Mouse (Mus musculus) lung, postnatal 0 days (tissue): ENCODE measurements around the gene Tpgs1.

Source experiments
- CTCF ChIP-seq: IDR thresholded peaks from 2 replicates; pipeline ENCODE4 v1.5.1; 2016; ENCODE audit warnings: antibody characterized with exemption, mild to moderate bottlenecking
- EP300 ChIP-seq: IDR thresholded peaks from 2 replicates; pipeline ENCODE4 v1.6.1; 2016; ENCODE audit warnings: antibody characterized with exemption, mild to moderate bottlenecking, control low read depth

DNA sequence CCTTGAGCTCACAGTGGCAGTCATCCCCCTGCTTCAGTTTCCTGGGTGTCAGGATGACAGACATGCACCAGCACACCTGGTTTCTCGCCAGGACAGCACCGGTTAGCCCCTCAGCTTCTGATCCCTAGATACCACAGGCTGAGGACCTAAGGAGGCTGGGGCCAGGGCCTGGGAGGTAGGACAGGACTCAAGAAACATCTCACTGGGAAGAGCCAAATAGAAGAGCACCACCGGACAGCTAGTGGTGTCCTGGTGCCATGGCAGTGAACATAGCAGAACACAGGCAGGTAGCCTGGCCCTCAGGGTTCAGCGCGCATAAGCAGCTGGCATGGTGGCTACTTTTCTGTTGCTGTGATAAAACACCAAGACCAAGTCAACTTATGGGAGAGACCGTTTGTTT is 29.3 kb downstream of the Tpgs1 start:
- TF ChIP-seq CTCF: no peak
- no peak for TF ChIP-seq EP300
